Mouse (Mus musculus): ENCODE data around the gene Fbxw19.
"Not testable (repeated sequence)": the region's sequence is repeated elsewhere in the genome, so short reads cannot be mapped to it uniquely, and the experiment has no call there.

Fbxw19 gene

DNA sequence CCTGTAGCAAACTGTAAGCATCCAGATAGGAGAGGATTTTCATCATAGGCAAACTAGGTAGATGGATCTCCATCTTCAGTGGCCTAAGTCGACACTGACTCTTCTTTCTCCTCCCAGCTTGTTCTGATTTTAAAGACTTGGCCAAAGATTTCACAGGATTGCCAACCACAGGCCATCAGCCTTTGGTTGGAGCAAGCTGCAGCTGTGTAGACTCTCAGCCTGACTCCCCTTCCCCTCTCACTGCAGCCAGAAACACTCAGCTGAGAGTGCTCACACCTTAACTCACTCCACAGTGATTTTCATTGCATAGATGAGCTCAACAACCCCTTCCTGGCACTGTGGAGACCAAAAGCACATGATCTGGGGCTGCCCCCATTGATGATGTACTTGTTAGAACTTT lies at the start of gene Fbxw19:
Fbxw19 (minus strand) TSS at position 101 of the 400 bp plus-strand sequence.
- DNase-seq (ENCODE audit: low read depth, low spot score), result not testable (repeated sequence)

GRCm38 (mm10) chr9:109523385-109524064 lies 27.9 kb upstream of the Fbxw19 start:
- peak; percentile 28 for DNase-seq (ENCODE audit: low read depth, low spot score)

DNA sequence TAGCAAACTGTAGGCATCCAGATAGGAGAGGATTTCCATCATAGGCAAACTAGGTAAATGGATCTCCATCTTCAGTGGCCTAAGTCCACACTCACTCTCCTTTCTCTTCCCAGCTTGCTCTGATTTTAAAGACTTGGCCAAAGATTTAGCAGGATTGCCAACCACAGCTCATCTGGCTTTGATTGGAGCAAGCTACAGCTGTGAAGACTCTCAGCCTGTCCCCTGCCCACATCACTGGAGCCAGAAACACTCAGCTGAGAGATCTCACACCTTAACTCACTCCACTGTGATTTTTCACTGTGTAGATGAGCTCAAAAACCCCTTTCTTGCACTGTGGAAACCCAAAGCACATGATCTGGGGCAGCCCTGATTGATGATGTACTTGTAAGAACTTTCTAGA lies 46.6 kb downstream of the Fbxw19 start, which contains the start of gene Fbxw16:
Fbxw16 (minus strand) TSS at position 101 of the 400 bp plus-strand sequence.
- DNase-seq (ENCODE audit: low read depth, low spot score), result no peak

DNA sequence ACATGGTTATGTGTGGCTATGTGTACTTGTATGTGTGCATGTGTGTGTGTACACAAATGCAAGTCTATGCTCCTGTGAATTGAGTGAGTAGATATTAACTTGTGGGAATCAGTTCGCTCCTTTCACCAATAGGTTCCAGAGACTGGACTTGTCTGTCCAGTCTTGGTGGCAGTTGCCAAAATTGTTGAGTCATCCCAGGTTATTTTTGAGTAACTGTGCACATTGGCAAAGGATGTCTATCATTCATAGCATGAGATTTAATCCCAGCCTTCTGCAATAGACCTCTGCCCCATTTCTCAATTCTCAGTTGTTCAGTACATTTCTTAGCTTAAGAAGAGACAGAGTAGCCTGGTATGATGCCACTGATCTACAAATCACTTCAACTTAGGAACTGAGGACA lies 62.7 kb downstream of the Fbxw19 start:
- no peak for DNase-seq (ENCODE audit: low read depth, low spot score)

Measured in ES-CJ7 (cell line).